Mouse (Mus musculus): ENCODE measurements around the gene Slc44a5.
"Not testable (repeated sequence)": the region's sequence is repeated elsewhere in the genome, so short reads cannot be mapped to it uniquely, and the experiment has no call there.

- not testable (repeated sequence) for TF ChIP-seq CTCF (IDR thresholded peaks at IDR 0.05; ENCODE audit: low read depth, low read length); POLR2A (IDR thresholded peaks at IDR 0.05; ENCODE audit: borderline replicate concordance, low read depth, low read length)
Observed at GRCm38 (mm10) chr3:154071989-154072388, 98.8 kb downstream of the Slc44a5 start.
